Mouse (Mus musculus): ENCODE data around the gene Med13. TPM values are rescaled to one million over a fixed set of nuclear protein-coding genes. Genes with fewer than 3 reads are reported as not detected.

The Med13 gene
- 173 TPM for polyA plus RNA-seq (2014; fragmentation: Illumina TruSeq; extraction: RNeasy Lipid Tissue Mini Kit (QIAGEN cat#74804))

GRCm38 (mm10) chr11:86356854-86357788, at the start of gene Med13:
Gene Med13 (minus strand): TSS chr11:86357602.

GRCm38 (mm10) chr11:86257460-86258076, 99.8 kb downstream of the Med13 start, which contains the start of gene Ints2:
Gene Ints2 (minus strand): TSS chr11:86257575.

Other genes with a start within 250 kb of the Med13 start
- gene Brip1, start 156.4 kb downstream of the Med13 start, polyA plus RNA-seq (2014; fragmentation: Illumina TruSeq; extraction: RNeasy Lipid Tissue Mini Kit (QIAGEN cat#74804)), result 12.1 TPM
- 29.4 TPM for gene Ints2, start 100.0 kb downstream of the Med13 start, polyA plus RNA-seq (2014; fragmentation: Illumina TruSeq; extraction: RNeasy Lipid Tissue Mini Kit (QIAGEN cat#74804))
- gene Rnft1, start 127.1 kb upstream of the Med13 start, polyA plus RNA-seq (2014; fragmentation: Illumina TruSeq; extraction: RNeasy Lipid Tissue Mini Kit (QIAGEN cat#74804)), result 85.3 TPM
- 62.3 TPM for gene Rps6kb1, start 187.2 kb upstream of the Med13 start, polyA plus RNA-seq (2014; fragmentation: Illumina TruSeq; extraction: RNeasy Lipid Tissue Mini Kit (QIAGEN cat#74804))
- 7.4 TPM for gene Tubd1, start 187.4 kb upstream of the Med13 start, polyA plus RNA-seq (2014; fragmentation: Illumina TruSeq; extraction: RNeasy Lipid Tissue Mini Kit (QIAGEN cat#74804))